In the genomic region with DNA sequence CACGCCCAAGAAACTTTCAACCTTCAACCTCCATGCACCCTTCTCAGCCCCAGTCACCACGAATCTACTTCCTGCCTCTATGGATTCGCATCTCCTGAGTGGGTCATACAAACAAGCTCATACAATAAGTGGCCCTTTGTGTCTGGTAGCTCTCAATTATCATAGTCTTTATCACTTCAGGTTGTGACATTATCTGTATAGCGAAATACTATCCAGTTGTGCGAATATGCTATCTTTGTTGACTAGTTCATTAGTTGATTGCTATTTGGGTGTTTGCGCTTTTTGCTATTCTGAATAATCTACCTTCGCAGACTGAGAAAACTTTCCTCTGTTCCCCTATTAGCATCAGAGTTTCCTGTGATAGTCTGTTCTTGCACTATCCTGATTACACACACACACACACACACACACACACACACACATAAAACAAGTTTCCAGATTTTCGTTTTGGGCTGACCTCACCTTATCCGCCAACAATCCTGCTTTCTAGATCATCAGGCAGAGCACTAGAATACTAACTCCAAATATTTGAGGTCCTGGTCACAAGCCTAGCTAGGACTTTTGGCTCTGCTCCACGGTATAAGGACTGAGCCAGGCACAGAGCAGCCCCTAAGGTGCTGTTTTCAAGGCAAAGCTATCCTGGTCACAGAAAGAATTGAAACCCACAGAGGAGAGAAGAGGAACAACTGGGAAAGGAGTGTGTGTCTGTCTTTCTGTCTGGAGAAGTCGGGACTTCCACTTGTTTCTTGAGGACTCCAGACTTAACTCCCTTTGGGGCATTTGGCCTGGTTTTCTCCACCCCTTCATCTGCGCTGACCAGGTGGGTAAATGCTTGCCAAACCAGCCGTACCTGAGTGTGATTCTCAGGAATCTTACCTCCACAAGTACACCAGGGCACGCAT, we compare ENCODE assay signal across 25 mouse cellular contexts. TPM values are rescaled to one million over a fixed set of nuclear protein-coding genes. Genes with fewer than 3 reads are reported as not detected.
DNase-seq lines count a peak whose midpoint lies in the region; ATAC-seq lines count a peak whose summit lies in the region.
"Had no signal": no experiment of that assay in that cellular context is flagged by ENCODE, and none has a peak within 500 bp of the region (broad histone marks: within the 10 kb centered on the region; RNA-seq: fewer than 3 reads in every experiment).

No protein-coding gene starts in this region.

- ATAC-seq in midbrain, embryonic 14.5 days (ENCODE audit: low FRiP score, low TSS enrichment), result no peak
- no peak for ATAC-seq in heart, embryonic 13.5 days (ENCODE audit: extremely low read depth, insufficient number of reproducible peaks, low FRiP score, low TSS enrichment)
- ATAC-seq: forebrain, embryonic 16.5 days had no signal

- peaks cover 23% of the 10 kb centered on the region for H3K4me1 ChIP-seq in midbrain, embryonic 10.5 days
- H3K4me1 ChIP-seq in midbrain, embryonic 14.5 days (ENCODE audit: control insufficient read depth, insufficient read depth, low read length), result no peaks in the 10 kb centered on the region
- peaks cover 14% of the 10 kb centered on the region for H3K4me1 ChIP-seq in heart, embryonic 13.5 days

- WGBS in midbrain, embryonic 10.5 days, result 4% methylated on average over 14 of the region's 14 CpGs
- 2% methylated on average over 14 of the region's 14 CpGs for WGBS in midbrain, embryonic 14.5 days
- WGBS in heart, embryonic 13.5 days, result 11% methylated on average over 14 of the region's 14 CpGs

- peaks cover 98% of the 10 kb centered on the region for H3K27me3 ChIP-seq in midbrain, embryonic 10.5 days (ENCODE audit: low read depth, poor library complexity, severe bottlenecking)
- peaks cover 87% of the 10 kb centered on the region for H3K27me3 ChIP-seq in midbrain, embryonic 14.5 days (ENCODE audit: control insufficient read depth, insufficient read depth, low read length)
- H3K27me3 ChIP-seq in heart, embryonic 13.5 days (replicated peaks), result peaks cover 82% of the 10 kb centered on the region
- no peaks in the 10 kb centered on the region for H3K27me3 ChIP-seq in splenic B cell, adult 2 months (ENCODE audit: control insufficient read depth, insufficient read depth, low read length, poor library complexity, severe bottlenecking)
- H3K27me3 ChIP-seq: CH12.LX had no signal

- H3K9ac ChIP-seq in midbrain, embryonic 14.5 days (replicated peaks; ENCODE audit: low read length), result no peak overlapping the region
- peak overlapping the region; percentile 100 for H3K9ac ChIP-seq in heart, embryonic 13.5 days
- H3K9ac ChIP-seq: hindbrain, embryonic 14.5 days; liver, embryonic 15.5 days; neural tube, embryonic 13.5 days had no signal

- no peak overlapping the region for H3K27ac ChIP-seq in midbrain, embryonic 10.5 days (replicated peaks)
- no peak overlapping the region for H3K27ac ChIP-seq in midbrain, embryonic 14.5 days (replicated peaks; ENCODE audit: low read depth, low read length)
- peak overlapping the region; percentile 94 for H3K27ac ChIP-seq in heart, embryonic 13.5 days (replicated peaks)
- H3K27ac ChIP-seq: gastrocnemius, adult 2 months; hindbrain, embryonic 14.5 days; kidney, postnatal 0 days; liver, embryonic 15.5 days; neural tube, embryonic 13.5 days had no signal

- no peak overlapping the region for H3K4me2 ChIP-seq in midbrain, embryonic 14.5 days (ENCODE audit: low read length)
- peak overlapping the region; percentile 83 for H3K4me2 ChIP-seq in heart, embryonic 13.5 days
- H3K4me2 ChIP-seq: hindbrain, embryonic 14.5 days; liver, embryonic 15.5 days; neural tube, embryonic 13.5 days had no signal

- peak; percentile 77 for DNase-seq in heart, adult 11 months
- DNase-seq in heart, postnatal 4 days, result no peak
- peak; percentile 29 for DNase-seq in midbrain, embryonic 10.5 days (ENCODE audit: low spot score)
- DNase-seq in midbrain, embryonic 14.5 days, result no peak
- peak; percentile 20 for DNase-seq in splenic B cell, adult 2 months (ENCODE audit: low read depth, low spot score)
- no peak for DNase-seq in thymus, postnatal 36 days
- DNase-seq: adrenal gland, adult 2 months; cerebellum, adult 9-11 months; gastrocnemius, adult 2 months; kidney, adult 11 months; layer of hippocampus, postnatal 36 days; left cerebral cortex, postnatal 4 days; lung, postnatal 10 days had no signal

- no peaks in the 10 kb centered on the region for H3K36me3 ChIP-seq in midbrain, embryonic 10.5 days
- H3K36me3 ChIP-seq in midbrain, embryonic 14.5 days (ENCODE audit: control insufficient read depth, insufficient read depth, low read length), result no peaks in the 10 kb centered on the region
- H3K36me3 ChIP-seq in heart, embryonic 13.5 days, result no peaks in the 10 kb centered on the region
- H3K36me3 ChIP-seq in splenic B cell, adult 2 months (ENCODE audit: control insufficient read depth, insufficient read depth, low read length, poor library complexity, severe bottlenecking), result no peaks in the 10 kb centered on the region
- H3K36me3 ChIP-seq: liver, embryonic 15.5 days; neural tube, embryonic 13.5 days had no signal

- H3K4me3 ChIP-seq in midbrain, embryonic 10.5 days, result no peak overlapping the region
- no peak overlapping the region for H3K4me3 ChIP-seq in midbrain, embryonic 14.5 days (replicated peaks; ENCODE audit: low read depth, low read length)
- H3K4me3 ChIP-seq in heart, embryonic 13.5 days, result peak overlapping the region; percentile 80
- H3K4me3 ChIP-seq: erythroblast, embryonic 14.5 days; gastrocnemius, adult 2 months; liver, embryonic 15.5 days; neural tube, embryonic 13.5 days had no signal

- H3K9me3 ChIP-seq in midbrain, embryonic 10.5 days (replicated peaks), result no peaks in the 10 kb centered on the region
- H3K9me3 ChIP-seq in midbrain, embryonic 14.5 days (ENCODE audit: control insufficient read depth, low read length), result no peaks in the 10 kb centered on the region
- H3K9me3 ChIP-seq in heart, embryonic 13.5 days, result no peaks in the 10 kb centered on the region
- H3K9me3 ChIP-seq: liver, embryonic 15.5 days; neural tube, embryonic 13.5 days had no signal

RNA-seq across cellular contexts. Expression of gene Nkx2-5, which starts 0.6 kb away (rescaled TPM):
- total RNA-seq in heart, postnatal 4 days (2021), result 100 to 1,000 TPM; 123 to 128 TPM
- not detected in 2 replicates for polyA plus RNA-seq in midbrain, embryonic 10.5 days (2016; fragmentation: Nextera tagmentation; extraction: Ambion mirVana)
- polyA plus RNA-seq in midbrain, embryonic 14.5 days (2014; fragmentation: Nextera tagmentation; extraction: Ambion mirVana), result not detected in 2 replicates
- 136 and 142 TPM in 2 replicates for polyA plus RNA-seq in heart, embryonic 13.5 days (2015; fragmentation: Nextera tagmentation; extraction: Ambion mirVana)
- total RNA-seq: adrenal gland, adult 2 months; CH12.LX; gastrocnemius, adult 2 months; granulocyte monocyte progenitor cell, adult 5-6 weeks; layer of hippocampus, adult 18-20 months; layer of hippocampus, postnatal 36 days; left cerebral cortex, postnatal 4 days; megakaryocyte, adult 5-6 weeks had no signal
- polyA plus RNA-seq: erythroblast, embryonic 14.5 days; forebrain, embryonic 16.5 days; hindbrain, embryonic 14.5 days; kidney, postnatal 0 days; thymus, postnatal 0 days had no signal

Comparison
In these comparisons a context has a peak if more than half of its experiments do, and no peak if none do; other contexts are left out.
1. DNase-seq: peak in heart, adult 11 months (single experiment), midbrain, embryonic 10.5 days (single experiment) and splenic B cell, adult 2 months (single experiment); none in heart, postnatal 4 days (single experiment), midbrain, embryonic 14.5 days (single experiment) and thymus, postnatal 36 days (0 of 2).
2. RNA of gene Nkx2-5, which starts 0.6 kb away (polyA plus RNA-seq): 136 to 142 TPM in heart, embryonic 13.5 days; not detected in midbrain, embryonic 10.5 days and not detected in midbrain, embryonic 14.5 days; every median in the first group is over 100 times any median in the second.